Mouse (Mus musculus) intestine, embryonic 15.5 days (tissue): Measurements from ENCODE around the gene Rgp1. TPM values are rescaled to one million over a fixed set of nuclear protein-coding genes. Genes with fewer than 3 reads are reported as not detected.

Source experiments
- ATAC-seq: fragments of 200-750 bp; cut with Nextera tagmentation; 2 replicates; pipeline ENCODE4 v1.8.0; 2017; ENCODE audit warnings: moderate TSS enrichment, moderate library complexity
- H3K27ac ChIP-seq: fragments of 300-500 bp; sonication (generic); 2 replicates; pipeline ENCODE4 v1.5.1; 2015; ENCODE audit warnings: mild to moderate bottlenecking, inconsistent platforms
- H3K27me3 ChIP-seq: fragments of 300-500 bp; sonication (generic); replicated peaks from 2 replicates; pipeline ENCODE4 v1.6.1; 2015; ENCODE audit warnings: inconsistent platforms
- H3K36me3 ChIP-seq: fragments of 300-500 bp; sonication (generic); 2 replicates; pipeline ENCODE4 v1.6.1; 2015; ENCODE audit warnings: inconsistent platforms
- H3K4me1 ChIP-seq: fragments of 300-500 bp; sonication (generic); replicated peaks from 2 replicates; pipeline ENCODE4 v1.6.1; 2015; ENCODE audit warnings: inconsistent platforms
- H3K4me2 ChIP-seq: fragments of 300-500 bp; sonication (generic); replicated peaks from 2 replicates; pipeline ENCODE4 v1.6.1; 2015; ENCODE audit warnings: mild to moderate bottlenecking, inconsistent platforms
- H3K4me3 ChIP-seq: fragments of 300-500 bp; sonication (generic); replicated peaks from 2 replicates; pipeline ENCODE4 v1.5.1; 2015; ENCODE audit warnings: inconsistent platforms
- H3K9ac ChIP-seq: fragments of 300-500 bp; sonication (generic); 2 replicates; pipeline ENCODE4 v1.6.1; 2015; ENCODE audit warnings: inconsistent platforms
- H3K9me3 ChIP-seq: fragments of 300-500 bp; sonication (generic); 2 replicates; pipeline ENCODE4 v1.6.1; 2016; ENCODE audit warnings: inconsistent platforms
- WGBS: fragments of 180-500 bp; shearing (Covaris S2); methylation state at CpG from one replicate; pipeline ENCODE4 v1.1.7; 2015; 5-methylcytosine and 5-hydroxymethylcytosine counted together
- polyA plus RNA-seq: library from polyadenylated mRNA; unstranded; fragments of >200 nt; fragmentation: Nextera tagmentation; extraction: Ambion mirVana; gene quantifications from 2 replicates; pipeline ENCODE4 v1.2.1, GENCODE M21; 2015

The Rgp1 gene
- polyA plus RNA-seq, 1 experiment from 2014 or later: 20.9 TPM

DNA sequence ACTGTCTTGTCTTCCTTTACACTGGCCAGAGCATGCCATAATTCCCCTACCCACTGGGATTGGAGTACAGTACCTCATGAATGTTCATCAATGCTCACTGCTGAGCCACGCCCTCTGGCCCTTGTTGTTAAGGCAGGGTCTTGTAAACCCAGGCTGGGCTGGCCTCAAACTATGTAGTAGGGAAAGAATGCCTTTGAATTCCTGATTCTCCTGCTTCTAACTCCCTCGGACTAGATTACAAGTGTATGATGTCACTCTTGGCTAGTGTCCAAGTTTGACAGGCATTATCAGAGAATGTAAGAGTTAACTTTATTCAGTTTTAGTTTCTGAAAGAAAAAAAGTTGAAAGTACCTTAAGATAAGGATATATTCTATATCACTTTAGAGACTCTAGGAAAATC lies 14.3 kb upstream of the Rgp1 start:
- Histone ChIP-seq H3K27me3 (no peaks in the 10 kb centered on the region), H3K9me3 (no peaks in the 10 kb centered on the region), H3K4me1 (peaks cover 31% of the 10 kb centered on the region), H3K4me2 (no peak overlapping the region), H3K9ac (no peak overlapping the region), H3K36me3 (peaks cover 40% of the 10 kb centered on the region), H3K4me3 (no peak overlapping the region), H3K27ac (no peak overlapping the region)
- ATAC-seq: no peak
- WGBS: 29% methylated on average over 2 of the region's 2 CpGs

DNA sequence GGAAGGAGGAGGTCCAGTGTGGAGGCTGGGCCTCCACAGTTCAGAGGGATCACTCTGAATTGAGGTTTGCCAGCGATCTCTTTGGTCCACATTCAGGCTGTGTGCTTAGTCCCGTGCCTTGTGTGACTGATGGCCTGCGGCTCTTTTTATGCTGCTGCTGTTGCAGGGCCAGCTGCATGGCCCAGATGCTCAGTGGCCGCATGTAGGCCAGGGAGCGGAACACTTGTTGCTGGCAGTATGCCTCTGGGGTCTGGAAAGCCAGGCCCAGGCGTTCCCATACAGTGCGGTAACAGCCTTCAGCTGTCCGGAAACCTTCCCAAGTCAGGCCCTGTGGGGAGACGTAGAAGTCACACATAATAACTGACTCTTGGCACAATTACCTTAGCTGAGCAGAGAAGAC lies 11.4 kb upstream of the Rgp1 start:
- Histone ChIP-seq H3K9ac (no peak overlapping the region), H3K4me2 (no peak overlapping the region), H3K9me3 (no peaks in the 10 kb centered on the region), H3K4me3 (no peak overlapping the region), H3K36me3 (peaks cover 54% of the 10 kb centered on the region), H3K27me3 (no peaks in the 10 kb centered on the region), H3K27ac (no peak overlapping the region), H3K4me1 (peaks cover 12% of the 10 kb centered on the region)
- ATAC-seq: no peak
- WGBS: 92% methylated on average over 9 of the region's 9 CpGs

DNA sequence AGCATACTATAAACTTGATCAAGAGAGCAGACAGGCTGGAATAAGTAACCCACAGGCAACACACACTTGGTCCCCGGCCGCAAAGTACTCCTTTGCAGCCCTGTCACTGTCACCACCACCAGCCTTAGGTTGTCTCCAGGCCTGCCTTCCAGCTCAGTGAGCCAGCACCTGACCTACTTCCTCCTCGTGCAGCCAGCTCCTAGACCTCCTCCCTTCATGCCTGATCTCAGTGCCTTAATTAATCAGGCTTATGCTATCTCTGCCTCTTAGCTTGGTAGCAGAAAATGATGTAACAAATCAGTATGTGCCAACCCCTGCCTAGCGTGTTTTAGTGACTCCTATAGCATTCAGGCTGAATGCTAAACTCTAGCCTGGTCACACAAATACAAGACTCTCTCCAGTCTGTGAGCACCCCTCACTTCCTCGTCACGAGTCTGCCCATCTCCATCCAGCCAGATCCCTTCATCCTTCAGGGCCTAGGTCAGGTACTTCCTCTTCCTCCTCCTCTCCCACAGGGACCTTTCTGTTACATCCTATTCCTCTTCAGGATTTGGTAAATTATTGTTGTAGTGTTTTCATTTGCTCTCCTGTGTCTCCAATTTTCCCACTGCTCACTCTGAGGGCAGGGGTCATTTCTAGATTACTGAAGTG lies 7.0 kb upstream of the Rgp1 start:
- no peak overlapping the region for H3K4me2 ChIP-seq
- ATAC-seq: no peak
- H3K27me3 ChIP-seq: no peaks in the 10 kb centered on the region
- H3K9me3 ChIP-seq: no peaks in the 10 kb centered on the region
- H3K9ac ChIP-seq: no peak overlapping the region
- 84% methylated on average over 6 of the region's 6 CpGs for WGBS
- H3K27ac ChIP-seq: no peak overlapping the region
- no peak overlapping the region for H3K4me3 ChIP-seq
- H3K36me3 ChIP-seq: peaks cover 39% of the 10 kb centered on the region
- peaks cover 5% of the 10 kb centered on the region for H3K4me1 ChIP-seq

DNA sequence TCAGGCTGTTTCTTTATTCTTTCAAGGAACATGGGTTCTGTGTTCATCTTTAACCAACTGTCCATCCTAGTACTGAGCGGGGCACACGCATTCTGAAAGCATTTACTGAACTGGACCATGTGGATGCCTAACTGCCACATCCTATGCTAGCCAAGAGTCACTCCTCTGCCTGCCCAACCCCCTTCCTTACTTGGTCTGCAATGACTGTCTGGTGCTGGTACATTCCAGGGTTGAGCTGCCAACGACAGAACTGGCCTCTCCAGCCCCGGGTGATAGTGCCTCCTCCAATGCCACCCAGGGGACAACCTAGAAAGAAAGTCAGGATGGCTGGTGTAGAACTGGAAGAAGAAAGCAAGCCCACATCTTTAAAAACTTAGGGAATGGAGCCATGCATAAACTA lies 5.0 kb upstream of the Rgp1 start:
- Histone ChIP-seq H3K9me3 (no peaks in the 10 kb centered on the region), H3K27me3 (no peaks in the 10 kb centered on the region), H3K4me2 (no peak overlapping the region), H3K36me3 (peaks cover 20% of the 10 kb centered on the region; the same call in 1 of the 2 replicates), H3K4me1 (peaks cover 19% of the 10 kb centered on the region), H3K9ac (no peak overlapping the region), H3K4me3 (no peak overlapping the region), H3K27ac (no peak overlapping the region)
- WGBS: 90% methylated on average over 4 of the region's 4 CpGs
- no peak for ATAC-seq

DNA sequence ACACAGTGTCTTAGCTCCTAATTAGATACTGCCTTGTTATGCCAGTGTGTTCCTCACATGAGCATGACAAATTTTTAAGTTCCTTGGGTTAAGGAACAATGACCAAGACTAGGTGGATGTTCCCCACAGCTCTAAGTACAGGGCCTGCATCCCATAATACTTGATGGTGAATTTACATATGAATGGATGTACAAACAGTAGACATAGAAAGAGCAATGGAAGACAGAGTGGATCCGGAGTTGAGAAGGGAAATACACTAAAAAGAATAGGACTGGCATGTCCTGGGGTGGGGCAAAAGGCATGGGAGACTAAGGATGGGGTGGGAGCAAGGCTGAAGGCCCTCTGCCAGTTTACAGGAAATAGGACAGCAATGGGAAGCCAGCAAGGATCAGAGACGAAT lies 3.2 kb upstream of the Rgp1 start:
- no peak overlapping the region for H3K27ac ChIP-seq
- no peak overlapping the region for H3K4me2 ChIP-seq
- H3K4me1 ChIP-seq: peaks cover 27% of the 10 kb centered on the region
- no peak overlapping the region for H3K4me3 ChIP-seq
- peaks cover 6% of the 10 kb centered on the region; the same call in 1 of the 2 replicates for H3K36me3 ChIP-seq
- H3K9me3 ChIP-seq: no peaks in the 10 kb centered on the region
- 75% methylated on average over 2 of the region's 2 CpGs for WGBS
- H3K27me3 ChIP-seq: no peaks in the 10 kb centered on the region
- H3K9ac ChIP-seq: no peak overlapping the region
- no peak for ATAC-seq

DNA sequence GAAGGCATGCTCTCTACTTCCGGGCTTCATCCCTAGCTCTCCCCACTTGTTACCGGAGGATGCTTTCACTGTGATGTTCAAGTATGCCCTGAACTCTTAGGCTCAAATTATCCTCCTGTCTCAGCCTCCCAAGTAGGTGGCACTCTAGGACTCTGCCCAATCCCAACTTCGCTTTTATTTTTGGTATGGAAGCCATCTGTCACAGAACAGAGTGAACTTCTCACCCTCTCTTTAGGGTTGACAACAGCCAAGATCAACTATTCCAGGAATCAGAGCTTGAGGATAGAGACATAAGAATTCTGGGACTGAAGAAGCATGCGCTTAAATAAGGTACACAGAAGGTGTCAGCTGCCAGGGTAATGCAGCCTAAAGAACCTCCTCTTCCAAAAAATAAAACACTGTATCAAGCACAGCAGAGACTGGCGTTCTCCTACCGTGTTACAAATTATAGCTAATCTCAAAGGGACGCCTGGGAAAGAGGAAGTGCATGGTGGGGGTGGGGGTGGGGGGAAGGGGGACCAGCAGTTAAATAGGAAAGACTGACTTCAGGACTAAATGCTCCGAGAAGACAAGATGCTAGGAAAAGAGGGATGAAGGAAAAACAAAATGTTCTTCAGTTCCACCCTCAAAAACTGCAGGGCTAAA lies 1.2 kb upstream of the Rgp1 start:
- Histone ChIP-seq H3K4me2 (peak overlapping the region; percentile 94), H3K4me3 (peak overlapping the region; percentile 84), H3K9me3 (no peaks in the 10 kb centered on the region), H3K27ac (no peak overlapping the region), H3K27me3 (no peaks in the 10 kb centered on the region), H3K9ac (peak overlapping the region; percentile 87), H3K4me1 (peaks cover 28% of the 10 kb centered on the region), H3K36me3 (0 out of 2 replicates have a peak, but pooled peaks cover 10% of the 10 kb centered on the region)
- 36% methylated on average over 8 of the region's 8 CpGs for whole genome bisulfite sequencing
- no peak for ATAC-seq

DNA sequence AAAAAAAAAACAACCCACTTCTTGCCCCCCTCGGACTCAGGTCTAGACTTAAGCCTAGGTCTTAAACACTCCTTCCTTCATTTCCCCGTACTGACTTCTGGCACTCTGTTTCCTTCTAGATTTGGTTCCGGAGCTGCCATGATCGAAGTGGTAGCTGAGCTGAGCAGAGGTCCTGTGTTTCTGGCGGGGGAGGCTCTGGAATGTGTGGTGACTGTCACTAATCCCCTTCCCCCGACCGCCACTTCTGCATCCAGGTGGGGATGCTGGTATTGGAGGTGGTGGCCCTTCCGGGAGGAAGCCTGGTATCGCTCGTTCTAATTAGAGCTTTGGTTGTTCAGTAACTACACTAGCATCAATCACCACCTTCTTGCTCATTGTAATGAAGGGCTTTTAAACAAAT lies 741 bp downstream of the Rgp1 start:
- ATAC-seq: no peak

DNA sequence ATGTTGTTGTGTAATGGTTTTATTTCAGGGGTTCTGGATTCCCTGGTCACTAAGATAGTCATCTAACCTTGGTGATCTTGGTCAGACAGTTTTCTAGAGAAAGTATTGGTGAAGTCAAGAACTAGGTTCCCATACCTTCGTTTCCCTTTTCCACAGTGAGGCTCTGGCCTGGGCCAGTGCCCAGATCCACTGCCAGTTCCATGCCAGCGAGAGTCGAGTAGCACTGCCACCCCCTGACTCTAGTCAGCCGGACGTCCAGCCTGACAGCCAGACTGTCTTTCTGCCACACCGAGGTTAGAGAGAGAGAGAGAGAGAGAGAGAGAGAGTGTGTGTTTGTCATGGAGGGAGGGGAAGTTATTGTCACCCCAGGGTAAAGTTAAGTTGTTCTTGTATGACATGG lies 1.2 kb downstream of the Rgp1 start:
- Histone ChIP-seq H3K9me3 (no peaks in the 10 kb centered on the region), H3K4me2 (peak overlapping the region; percentile 94), H3K27me3 (no peaks in the 10 kb centered on the region), H3K4me3 (peak overlapping the region; percentile 84), H3K27ac (no peak overlapping the region), H3K4me1 (peaks cover 30% of the 10 kb centered on the region), H3K36me3 (peaks cover 20% of the 10 kb centered on the region), H3K9ac (no peak overlapping the region)
- 78% methylated on average over 6 of the region's 6 CpGs for WGBS
- ATAC-seq: no peak

More for the DNA sequence above, 741 bp downstream of the Rgp1 start:
- Histone ChIP-seq H3K27ac (peak overlapping the region; percentile 94), H3K27me3 (no peaks in the 10 kb centered on the region), H3K4me2 (peak overlapping the region; percentile 94), H3K4me1 (peaks cover 28% of the 10 kb centered on the region), H3K4me3 (peak overlapping the region; percentile 84), H3K9ac (peak overlapping the region; percentile 87), H3K36me3 (peaks cover 20% of the 10 kb centered on the region), H3K9me3 (no peaks in the 10 kb centered on the region)
- under 1% methylated on average over 10 of the region's 10 CpGs for WGBS

DNA sequence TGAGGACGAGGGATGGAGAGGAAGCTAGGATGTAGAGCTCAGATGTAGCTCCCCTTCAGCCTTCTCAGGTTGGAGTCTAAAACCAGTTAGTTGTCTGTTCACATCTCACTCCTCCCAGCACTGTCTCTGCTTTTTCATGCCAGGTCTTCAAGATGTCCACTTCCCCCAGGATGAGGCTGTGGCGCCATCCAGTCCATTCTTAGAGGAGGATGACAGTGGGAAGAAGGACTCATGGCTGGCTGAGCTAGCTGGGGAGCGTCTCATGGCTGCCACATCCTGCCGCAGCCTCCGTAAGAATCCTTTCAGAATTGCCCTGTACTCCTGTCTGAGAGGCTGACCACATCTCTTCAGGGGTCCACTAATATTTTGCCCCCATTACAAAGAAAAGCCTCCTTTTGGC lies 2.2 kb downstream of the Rgp1 start:
- Histone ChIP-seq H3K9ac (0 out of 2 replicates have a peak overlapping the region, but pooled peaks have one; percentile 13), H3K4me2 (no peak overlapping the region), H3K27ac (no peak overlapping the region), H3K9me3 (no peaks in the 10 kb centered on the region), H3K27me3 (no peaks in the 10 kb centered on the region), H3K36me3 (peaks cover 20% of the 10 kb centered on the region), H3K4me1 (peaks cover 28% of the 10 kb centered on the region), H3K4me3 (no peak overlapping the region)
- ATAC-seq: no peak
- WGBS: 93% methylated on average over 5 of the region's 5 CpGs

DNA sequence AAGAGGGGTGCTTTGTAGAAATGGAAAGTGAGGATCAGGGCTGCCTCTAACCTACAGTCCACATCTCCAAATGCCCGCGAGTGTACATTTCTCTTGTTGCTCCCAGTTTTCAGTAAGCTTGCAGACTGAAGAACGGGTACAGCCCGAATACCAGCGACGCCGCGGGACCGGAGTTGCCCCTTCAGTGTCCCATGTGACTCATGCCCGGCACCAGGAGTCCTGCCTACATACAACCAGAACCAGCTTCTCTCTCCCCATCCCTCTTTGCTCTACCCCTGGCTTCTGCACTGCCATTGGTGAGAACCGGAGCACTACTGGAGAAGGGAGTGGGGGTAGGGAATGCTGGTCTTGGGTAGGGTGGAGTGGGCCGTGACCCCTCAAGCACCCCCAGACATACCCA lies 2.9 kb downstream of the Rgp1 start:
- Histone ChIP-seq H3K4me1 (peaks cover 26% of the 10 kb centered on the region), H3K4me3 (no peak overlapping the region), H3K9me3 (no peaks in the 10 kb centered on the region), H3K27me3 (no peaks in the 10 kb centered on the region), H3K27ac (no peak overlapping the region), H3K9ac (no peak overlapping the region), H3K4me2 (no peak overlapping the region), H3K36me3 (peaks cover 20% of the 10 kb centered on the region)
- WGBS: 95% methylated on average over 12 of the region's 12 CpGs
- ATAC-seq: no peak

DNA sequence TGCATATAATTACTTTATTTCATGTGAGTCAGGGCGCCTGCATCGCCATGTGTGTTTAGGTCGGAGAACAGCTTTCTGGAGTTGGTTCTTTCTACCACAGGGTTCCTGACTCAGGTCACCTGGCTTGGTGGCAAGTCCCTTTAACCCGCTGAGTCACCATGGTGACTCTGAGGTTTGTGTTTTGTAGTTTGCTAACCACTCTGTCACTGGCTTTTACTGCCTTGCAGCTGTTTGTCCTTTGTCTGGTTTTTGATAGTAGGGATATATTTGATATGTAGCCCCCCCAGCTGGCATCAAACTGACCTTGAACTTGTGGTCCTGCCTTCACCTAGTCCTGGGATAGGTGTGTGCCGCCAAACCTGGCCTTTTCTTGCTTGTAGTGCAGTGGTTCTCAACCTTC lies 3.7 kb downstream of the Rgp1 start:
- H3K4me1 ChIP-seq: peaks cover 17% of the 10 kb centered on the region
- 94% methylated on average over 5 of the region's 5 CpGs for WGBS
- ATAC-seq: no peak

DNA sequence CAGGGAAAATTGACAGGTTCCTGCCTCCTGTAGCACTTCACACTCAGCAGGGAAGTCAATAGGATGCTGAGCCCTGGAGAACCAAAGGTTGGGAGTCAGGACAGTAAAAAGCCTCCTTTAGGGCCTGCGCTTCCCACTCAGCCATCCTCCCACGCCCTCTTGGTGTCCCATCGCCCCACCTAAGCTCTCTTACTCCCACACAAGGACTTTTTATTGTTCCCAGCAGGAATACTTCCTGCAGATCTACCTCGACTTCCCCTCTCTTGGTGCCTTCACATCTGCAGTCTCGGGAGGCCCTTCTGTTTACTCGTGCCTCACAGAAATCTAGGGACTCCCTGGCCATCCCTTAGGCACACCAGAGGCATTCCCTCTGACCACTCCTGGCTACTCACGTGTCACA lies 4.9 kb downstream of the Rgp1 start:
- Histone ChIP-seq H3K9me3 (no peaks in the 10 kb centered on the region), H3K4me1 (peaks cover 11% of the 10 kb centered on the region; the same call in 1 of the 2 replicates), H3K27me3 (no peaks in the 10 kb centered on the region), H3K4me3 (no peak overlapping the region), H3K27ac (no peak overlapping the region), H3K4me2 (no peak overlapping the region), H3K36me3 (peaks cover 20% of the 10 kb centered on the region), H3K9ac (no peak overlapping the region)
- WGBS: 70% methylated on average over 7 of the region's 7 CpGs
- no peak for ATAC-seq

More for the DNA sequence above, 3.7 kb downstream of the Rgp1 start:
- Histone ChIP-seq H3K4me3 (no peak overlapping the region), H3K36me3 (peaks cover 20% of the 10 kb centered on the region), H3K27ac (no peak overlapping the region), H3K27me3 (no peaks in the 10 kb centered on the region), H3K4me2 (no peak overlapping the region), H3K9me3 (no peaks in the 10 kb centered on the region), H3K9ac (no peak overlapping the region)
